Mouse (Mus musculus) kidney, postnatal 0 days (tissue): ENCODE results near the gene Jun. TPM values are rescaled to one million over a fixed set of nuclear protein-coding genes. Genes with fewer than 3 reads are reported as not detected.

Experiments
- ATAC-seq: fragments of 200-750 bp; cut with Nextera tagmentation; replicated peaks from 2 replicates; pipeline ENCODE4 v1.8.0; 2017; ENCODE audit warnings: low read depth, moderate number of reproducible peaks, moderate TSS enrichment, moderate library complexity; ENCODE audit not compliant: low FRiP score
- DNase-seq: peaks from one replicate; pipeline ENCODE4 v3.0.0-alpha.2; 2016; ENCODE audit warnings: low spot score
- H3K27ac ChIP-seq: fragments of 300-500 bp; sonication (generic); 2 replicates; pipeline ENCODE4 v1.5.1; 2014; ENCODE audit warnings: mild to moderate bottlenecking
- H3K27me3 ChIP-seq: fragments of 300-500 bp; sonication (generic); 2 replicates; pipeline ENCODE4 v1.6.1; 2014; ENCODE audit warnings: low read length, mixed read lengths; ENCODE audit not compliant: insufficient read depth
- H3K36me3 ChIP-seq: fragments of 300-500 bp; sonication (generic); 2 replicates; pipeline ENCODE4 v1.6.1; 2014; ENCODE audit warnings: low read length, mixed read lengths; ENCODE audit not compliant: insufficient read depth
- H3K4me1 ChIP-seq: fragments of 300-500 bp; sonication (generic); replicated peaks from 2 replicates; pipeline ENCODE4 v1.6.1; 2014; ENCODE audit warnings: antibody characterized with exemption, low read length, mixed read lengths; ENCODE audit not compliant: insufficient read depth
- H3K4me2 ChIP-seq: fragments of 300-500 bp; sonication (generic); 2 replicates; pipeline ENCODE4 v1.6.1; 2014; ENCODE audit warnings: mild to moderate bottlenecking, low read length, moderate library complexity, mixed read lengths
- H3K4me3 ChIP-seq: fragments of 300-500 bp; sonication (generic); replicated peaks from 2 replicates; pipeline ENCODE4 v1.5.1; 2014; ENCODE audit warnings: low read depth, low read length
- H3K9ac ChIP-seq: fragments of 300-500 bp; sonication (generic); 2 replicates; pipeline ENCODE4 v1.6.1; 2014; ENCODE audit warnings: low read depth, low read length
- H3K9me3 ChIP-seq: fragments of 300-500 bp; sonication (generic); replicated peaks from 2 replicates; pipeline ENCODE4 v1.6.1; 2016; ENCODE audit warnings: low read length, inconsistent platforms, mixed read lengths
- CTCF ChIP-seq: IDR thresholded peaks from 2 replicates; pipeline ENCODE4 v1.5.1; 2016; ENCODE audit warnings: antibody characterized with exemption, low read depth, mild to moderate bottlenecking, moderate library complexity
- WGBS: fragments of 180-500 bp; shearing (Covaris S2); extraction: QIAGEN DNeasy Blood & Tissue Kit; methylation state at CpG from one replicate; pipeline ENCODE4 v1.1.7; 2014; 5-methylcytosine and 5-hydroxymethylcytosine counted together
- polyA plus RNA-seq: library from polyadenylated mRNA; unstranded; fragments of >200 nt; fragmentation: Nextera tagmentation; extraction: Ambion mirVana; gene quantifications from 2 replicates; pipeline ENCODE4 v1.2.1, GENCODE M21; 2015

Jun gene
- polyA plus RNA-seq, 1 experiment from 2014 or later: 55.1 TPM

GRCm38 (mm10) chr4:95012256-95012655, 39.8 kb downstream of the Jun start:
- no peak for TF ChIP-seq CTCF
- Histone ChIP-seq H3K27me3 (no peaks in the 10 kb centered on the region), H3K9me3 (no peaks in the 10 kb centered on the region), H3K36me3 (no peaks in the 10 kb centered on the region), H3K4me2 (no peak overlapping the region), H3K27ac (no peak overlapping the region), H3K4me1 (no peaks in the 10 kb centered on the region), H3K9ac (no peak overlapping the region), H3K4me3 (no peak overlapping the region)
- DNase-seq (no peak), ATAC-seq (no peak)

- peak; percentile 88 for DNase-seq
- peak; percentile 99 for TF ChIP-seq CTCF
- peak; percentile 46; the same call in 1 of the 2 replicates for ATAC-seq
- Histone ChIP-seq H3K27ac (no peak overlapping the region), H3K4me3 (no peak overlapping the region), H3K27me3 (no peaks in the 10 kb centered on the region), H3K36me3 (no peaks in the 10 kb centered on the region), H3K4me1 (no peaks in the 10 kb centered on the region), H3K4me2 (no peak overlapping the region), H3K9me3 (no peaks in the 10 kb centered on the region), H3K9ac (no peak overlapping the region)
- 40% methylated on average over 13 of the region's 13 CpGs for WGBS
These were observed 43.6 kb downstream of the Jun start for GRCm38 (mm10) chr4:95008175-95009057.

- H3K9me3 ChIP-seq: no peaks in the 10 kb centered on the region
- H3K27me3 ChIP-seq: no peaks in the 10 kb centered on the region
- H3K9ac ChIP-seq: no peak overlapping the region
- 40% methylated on average over 8 of the region's 8 CpGs for WGBS
- H3K4me2 ChIP-seq: no peak overlapping the region
- ATAC-seq: no peak
- TF ChIP-seq CTCF: no peak
- H3K4me3 ChIP-seq: no peak overlapping the region
- no peaks in the 10 kb centered on the region for H3K36me3 ChIP-seq
- no peaks in the 10 kb centered on the region for H3K4me1 ChIP-seq
- H3K27ac ChIP-seq: no peak overlapping the region
- no peak for DNase-seq
These were observed 44.3 kb downstream of the Jun start for GRCm38 (mm10) chr4:95007759-95008158.

GRCm38 (mm10) chr4:95005251-95005830, 46.7 kb downstream of the Jun start:
- H3K4me2 ChIP-seq: no peak overlapping the region
- H3K27ac ChIP-seq: no peak overlapping the region
- no peaks in the 10 kb centered on the region for H3K9me3 ChIP-seq
- H3K4me1 ChIP-seq: no peaks in the 10 kb centered on the region
- no peak overlapping the region for H3K4me3 ChIP-seq
- no peak for TF ChIP-seq CTCF
- ATAC-seq: no peak
- H3K27me3 ChIP-seq: no peaks in the 10 kb centered on the region
- H3K9ac ChIP-seq: no peak overlapping the region
- H3K36me3 ChIP-seq: no peaks in the 10 kb centered on the region
- no peak for DNase-seq
- 60% methylated on average over 6 of the region's 6 CpGs for WGBS

GRCm38 (mm10) chr4:95001043-95001775, 50.8 kb downstream of the Jun start:
- no peak for ATAC-seq

GRCm38 (mm10) chr4:95000147-95000546, 51.9 kb downstream of the Jun start:
- H3K4me2 ChIP-seq: no peak overlapping the region
- no peak for ATAC-seq

More at GRCm38 (mm10) chr4:95001043-95001775, 50.8 kb downstream of the Jun start:
- WGBS: 54% methylated on average over 6 of the region's 6 CpGs
- no peak overlapping the region for H3K4me2 ChIP-seq
- no peak overlapping the region for H3K27ac ChIP-seq
- no peak for DNase-seq
- no peaks in the 10 kb centered on the region for H3K4me1 ChIP-seq
- no peak for TF ChIP-seq CTCF
- H3K27me3 ChIP-seq: no peaks in the 10 kb centered on the region
- H3K9ac ChIP-seq: no peak overlapping the region
- no peaks in the 10 kb centered on the region for H3K36me3 ChIP-seq
- H3K4me3 ChIP-seq: no peak overlapping the region
- H3K9me3 ChIP-seq: no peaks in the 10 kb centered on the region

More at GRCm38 (mm10) chr4:95000147-95000546, 51.9 kb downstream of the Jun start:
- no peaks in the 10 kb centered on the region for H3K4me1 ChIP-seq
- no peak for DNase-seq
- no peak overlapping the region for H3K4me3 ChIP-seq
- no peaks in the 10 kb centered on the region for H3K9me3 ChIP-seq
- no peak overlapping the region for H3K27ac ChIP-seq
- no peaks in the 10 kb centered on the region for H3K36me3 ChIP-seq
- WGBS: 93% methylated on average over 1 of the region's 1 CpGs
- no peak overlapping the region for H3K9ac ChIP-seq
- no peaks in the 10 kb centered on the region for H3K27me3 ChIP-seq
- TF ChIP-seq CTCF: no peak
